Mouse (Mus musculus) T-helper 17 cell (primary cell): ENCODE data around the gene Gas2.

Experiments used
- in situ Hi-C, 2 experiments: fragments of 300-600 bp; cut with MboI, MseI; formaldehyde crosslinking; loops; 1 replicate in 1 of 2; 2 replicates in 1 of 2; pipeline ENCODE4 v1.15.1; 2025; ENCODE audit warnings: high pct_unique_total_duplicates in 2 of 2

The Gas2 gene

DNA sequence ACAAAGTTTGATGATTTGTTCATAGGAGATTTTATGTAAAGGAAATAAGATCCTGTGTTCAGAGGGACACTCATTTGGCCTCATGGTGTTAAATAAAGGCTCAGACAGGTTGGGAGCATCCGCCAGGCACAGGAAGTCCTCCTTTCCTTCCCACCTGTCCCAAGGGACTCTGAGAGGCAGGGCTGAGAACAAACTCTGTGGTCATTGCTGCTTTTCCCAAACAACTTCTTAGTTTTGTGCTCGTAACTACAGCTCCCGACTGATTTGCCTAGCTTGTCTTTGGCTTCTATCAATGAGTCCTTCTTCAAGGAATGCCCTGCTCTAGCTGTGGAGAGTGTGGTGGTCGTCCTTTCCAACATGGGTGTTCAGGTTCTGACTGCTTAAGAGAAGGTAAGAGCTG, 18.3 kb downstream of the Gas2 start:
- in situ Hi-C loops, result no loop called here

DNA sequence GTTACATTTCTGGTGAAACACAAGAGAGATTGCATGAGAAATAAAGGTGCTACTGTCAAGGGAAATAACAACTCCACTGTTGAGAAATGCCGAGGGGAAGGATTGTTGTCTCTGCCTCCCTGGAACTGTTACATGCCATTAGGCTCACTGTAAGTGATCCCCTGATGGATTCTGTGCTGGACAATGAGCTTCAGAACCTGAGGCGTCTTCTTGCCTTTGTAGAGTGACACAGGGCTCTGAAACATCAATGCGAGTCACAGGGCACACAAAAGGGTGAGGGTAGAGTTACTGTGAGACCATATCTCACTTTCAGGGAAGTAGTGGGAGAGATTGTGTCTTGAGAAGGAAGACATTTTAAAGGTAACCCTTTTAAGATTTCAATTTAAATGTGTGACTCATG, 23.5 kb downstream of the Gas2 start:
- in situ Hi-C loops, result no loop called here

DNA sequence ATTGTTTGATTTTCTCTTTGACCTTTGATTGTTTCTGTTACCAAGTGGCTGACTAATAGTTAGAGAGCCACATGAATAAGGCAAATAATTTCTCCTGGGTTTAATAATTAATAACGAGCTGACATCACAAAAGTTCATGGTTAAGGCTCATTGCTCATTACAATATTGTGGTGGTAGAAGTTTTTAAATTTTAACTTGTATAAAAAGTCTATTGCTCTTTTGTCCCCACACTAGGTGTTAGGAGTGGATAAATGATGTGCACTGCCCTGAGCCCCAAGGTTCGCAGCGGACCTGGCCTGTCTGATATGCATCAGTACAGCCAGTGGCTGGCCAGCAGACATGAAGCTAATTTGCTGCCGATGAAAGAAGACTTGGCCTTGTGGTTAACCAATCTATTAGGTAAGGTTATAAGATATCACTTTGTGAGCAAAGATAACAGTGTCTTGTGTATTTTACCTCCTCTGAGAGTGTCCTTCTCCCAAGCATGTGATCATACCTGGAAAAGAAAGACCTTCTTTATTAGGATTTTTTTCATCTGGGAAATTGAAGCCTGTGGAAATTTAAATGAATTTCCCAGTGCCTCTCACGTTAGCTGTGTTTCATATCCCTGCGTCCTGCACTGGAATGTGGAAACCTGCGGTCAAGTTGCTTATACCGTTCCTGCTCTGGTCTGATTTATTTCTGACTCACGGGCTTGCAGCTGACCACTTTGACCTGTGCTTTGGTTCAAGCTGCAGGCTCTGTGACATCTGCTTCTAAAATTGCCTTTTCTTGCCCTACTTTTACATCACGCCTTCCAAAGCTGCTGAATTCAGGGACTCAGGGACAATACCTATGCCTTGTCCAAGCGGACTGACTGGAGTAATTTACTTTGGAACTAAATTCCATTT, 26.1 kb downstream of the Gas2 start:
- in situ Hi-C loops, result no loop called here

DNA sequence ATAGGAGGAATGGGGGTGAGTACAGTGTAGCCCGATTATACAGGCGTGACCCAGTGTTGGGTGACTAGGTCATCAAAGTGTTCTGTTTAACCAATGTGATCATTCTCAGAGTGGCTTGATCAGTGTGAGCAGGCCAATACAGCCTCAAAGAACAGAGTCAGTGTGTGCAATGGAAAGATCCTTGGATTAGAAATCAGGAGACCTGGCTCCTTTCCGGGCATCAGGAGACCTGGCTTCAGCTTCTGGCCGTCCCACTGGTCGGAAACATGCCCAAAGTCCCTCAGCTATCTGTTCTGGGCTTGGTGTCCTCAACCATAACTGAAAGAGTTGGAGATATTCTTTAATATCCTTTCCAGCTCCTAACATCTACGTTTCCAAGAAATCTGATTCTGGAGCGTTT, 27.8 kb downstream of the Gas2 start:
- in situ Hi-C loops, result no loop called here

- in situ Hi-C loops, result no loop called here
Observed at GRCm38 (mm10) chr7:51892224-51892965, 30.6 kb downstream of the Gas2 start.

DNA sequence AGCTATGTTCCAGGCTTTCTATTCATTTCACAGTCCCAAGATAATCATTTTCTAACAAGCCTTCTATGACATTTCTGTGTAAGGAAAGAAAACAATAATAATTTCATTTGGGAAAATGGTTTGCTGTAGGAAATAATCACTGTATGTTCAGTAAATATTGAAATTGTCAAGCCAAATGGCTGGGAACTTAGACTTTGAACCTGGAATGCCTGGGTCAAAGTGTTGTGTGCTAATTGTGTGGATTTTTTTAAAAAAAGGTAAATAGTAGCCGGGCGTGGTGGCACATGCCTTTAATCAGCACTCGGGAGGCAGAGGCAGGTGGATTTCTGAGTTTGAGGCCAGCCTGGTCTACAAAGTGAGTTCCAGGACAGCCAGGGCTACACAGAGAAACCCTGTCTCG, 31.2 kb downstream of the Gas2 start:
- in situ Hi-C loops, result no loop called here

GRCm38 (mm10) chr7:51894133-51894801, 32.5 kb downstream of the Gas2 start:
- in situ Hi-C loops, result no loop called here

DNA sequence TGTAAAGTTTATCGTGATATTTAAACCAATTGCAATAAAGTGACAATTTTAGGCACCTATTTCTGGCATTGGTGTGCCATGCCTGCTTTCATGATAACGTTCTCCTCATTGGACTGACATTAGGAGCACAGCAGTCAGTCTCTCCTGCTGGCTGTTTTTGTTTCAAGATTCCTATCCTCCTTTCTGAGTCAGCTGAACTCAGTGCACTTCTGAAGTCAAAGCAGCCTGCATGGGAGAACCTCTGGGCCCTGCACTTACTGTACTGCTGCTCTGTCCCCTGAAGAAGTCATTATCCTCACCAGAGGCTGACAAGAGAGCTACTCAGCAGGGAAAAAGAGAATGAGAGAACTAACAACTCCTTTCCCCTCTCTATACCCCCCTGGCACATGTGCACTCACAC, 33.1 kb downstream of the Gas2 start:
- in situ Hi-C loops, result no loop called here

DNA sequence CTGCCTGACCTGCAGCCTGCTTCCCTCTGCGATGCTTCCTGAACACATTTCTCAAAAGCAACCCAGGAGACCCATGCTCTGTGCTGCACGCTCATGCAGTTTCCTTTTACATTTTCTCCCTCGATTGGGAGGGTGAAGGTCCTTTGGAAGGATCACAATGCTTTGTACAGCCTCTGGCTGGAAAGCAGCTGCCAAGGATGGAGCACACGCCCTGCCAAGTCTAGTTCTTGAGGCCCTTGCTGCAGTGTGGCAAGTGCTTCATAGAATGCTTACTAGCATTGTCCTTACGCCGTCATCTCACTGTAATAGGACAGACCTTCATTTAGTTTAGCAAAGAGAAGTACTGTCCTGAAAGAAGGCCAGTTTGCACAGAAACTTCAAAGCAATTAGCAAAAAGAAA, 37.3 kb downstream of the Gas2 start:
- in situ Hi-C loops, result no loop called here

DNA sequence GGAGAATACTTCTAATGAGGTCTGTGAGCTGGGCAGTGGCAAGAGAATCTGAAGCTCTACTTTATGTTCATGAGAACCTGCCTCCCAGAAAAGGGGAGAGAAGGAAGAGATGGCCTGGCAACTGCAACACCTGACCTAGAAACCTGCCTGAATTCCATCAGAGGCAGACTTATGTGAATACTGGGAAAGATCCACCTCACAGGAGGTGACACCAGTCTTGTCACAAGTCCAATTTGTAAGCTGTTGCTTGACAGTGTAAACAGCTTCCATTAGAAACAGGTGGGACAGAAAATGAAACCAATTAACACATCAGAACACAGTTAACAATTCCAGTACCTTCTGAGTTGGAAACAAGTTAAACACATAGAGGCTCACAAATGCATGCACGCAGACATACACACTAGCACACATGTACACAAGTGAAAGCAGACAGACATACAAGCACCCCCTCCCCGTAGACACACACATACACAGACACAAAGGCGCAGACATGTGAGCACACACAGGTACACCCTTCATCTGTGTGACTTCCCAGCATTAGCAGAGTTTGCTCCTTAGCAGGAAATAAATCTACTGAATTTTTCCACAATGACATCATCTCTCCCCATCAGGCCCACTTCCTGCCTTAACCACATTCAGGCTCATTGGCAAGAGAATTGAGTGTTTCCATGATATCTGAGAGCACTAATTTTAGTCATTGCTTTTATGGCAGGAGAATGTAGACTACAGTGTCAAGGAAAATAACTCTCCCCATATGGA, 51.7 kb downstream of the Gas2 start:
- in situ Hi-C loops, result no loop called here

DNA sequence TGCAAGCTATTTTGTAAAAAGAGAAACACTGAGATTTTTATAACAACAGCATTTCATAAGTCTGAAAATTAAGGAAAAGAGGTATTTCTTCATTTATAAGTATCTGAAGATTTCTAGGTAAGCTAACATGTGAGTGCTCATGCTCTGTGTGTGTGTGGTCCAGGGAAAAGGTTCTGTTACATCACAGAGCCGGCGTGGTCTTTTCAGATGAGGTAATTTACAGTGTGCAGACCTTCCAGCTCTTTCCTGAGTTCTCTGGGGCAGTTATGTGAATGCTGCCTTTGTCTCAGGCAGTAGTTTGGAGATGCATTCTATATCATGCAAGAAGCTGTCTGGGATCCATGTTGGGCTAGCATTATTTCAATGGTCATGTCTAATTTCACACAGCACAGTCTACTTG, 52.3 kb downstream of the Gas2 start:
- in situ Hi-C loops, result no loop called here

- in situ Hi-C loops, result no loop called here
Observed at GRCm38 (mm10) chr7:51928761-51929519, 67.1 kb downstream of the Gas2 start.

- in situ Hi-C loops, result no loop called here
Observed at GRCm38 (mm10) chr7:51931217-51931616, 69.4 kb downstream of the Gas2 start.

DNA sequence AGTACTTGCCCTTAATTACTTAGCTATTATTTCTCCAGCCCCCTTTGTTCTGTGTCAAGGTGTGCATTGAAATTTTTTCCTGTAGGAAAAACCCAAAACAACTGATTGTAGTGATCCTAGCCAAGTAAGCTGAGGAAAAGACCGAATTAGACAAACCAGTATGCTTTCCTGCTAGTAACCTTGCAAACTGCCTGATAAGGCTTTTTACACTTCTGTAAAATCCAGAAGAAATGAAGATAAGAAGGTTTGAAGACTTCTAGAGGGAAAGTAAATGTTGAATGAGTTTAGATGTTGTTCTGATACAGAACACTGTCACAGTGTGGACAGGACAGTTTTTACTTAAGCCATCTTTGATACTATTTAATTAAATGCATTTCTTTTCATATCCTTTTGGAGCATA, 75.5 kb downstream of the Gas2 start:
- in situ Hi-C loops, result no loop called here

DNA sequence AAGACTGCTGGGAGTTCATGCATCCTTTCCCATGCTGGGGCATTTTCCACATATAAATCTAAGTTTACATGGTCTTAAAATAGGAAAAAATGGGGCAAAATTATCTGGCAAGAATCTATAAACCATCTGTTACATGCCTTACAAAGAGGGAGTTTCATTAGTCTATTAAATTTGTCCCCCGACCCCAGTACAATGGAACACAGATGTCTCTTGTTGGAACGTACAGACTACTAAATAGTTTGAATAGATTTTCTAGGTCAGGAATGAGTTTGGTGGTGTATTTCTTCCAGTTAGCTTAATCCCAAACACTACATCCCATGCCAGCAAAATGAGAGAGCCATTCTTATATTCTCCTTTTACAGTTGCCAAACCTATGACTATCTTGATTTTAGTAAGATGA, 78.6 kb downstream of the Gas2 start:
- in situ Hi-C loops, result no loop called here

GRCm38 (mm10) chr7:51955424-51956041, 93.7 kb downstream of the Gas2 start:
- in situ Hi-C loops, result no loop called here

DNA sequence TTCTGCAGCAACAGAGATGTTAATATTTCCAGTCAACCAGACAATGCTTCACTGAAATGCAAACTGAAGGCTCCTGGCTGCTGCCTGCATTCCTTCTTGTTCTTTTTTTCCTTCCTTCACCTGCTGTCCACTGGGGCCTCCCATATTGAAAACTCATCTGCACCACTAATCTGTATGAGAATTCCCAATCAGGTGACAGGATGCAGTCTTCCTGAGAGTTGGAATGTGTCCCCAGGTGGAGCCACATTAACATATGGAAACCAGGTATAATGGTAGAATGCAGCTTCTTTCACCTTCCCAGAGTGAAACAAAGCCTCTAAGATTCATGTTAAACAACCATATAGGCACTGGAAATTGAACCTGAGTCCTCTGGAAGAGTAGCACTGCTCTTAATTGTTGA, 96.0 kb downstream of the Gas2 start:
- in situ Hi-C loops, result no loop called here

GRCm38 (mm10) chr7:51960698-51961374, 99.0 kb downstream of the Gas2 start:
- in situ Hi-C loops, result no loop called here

DNA sequence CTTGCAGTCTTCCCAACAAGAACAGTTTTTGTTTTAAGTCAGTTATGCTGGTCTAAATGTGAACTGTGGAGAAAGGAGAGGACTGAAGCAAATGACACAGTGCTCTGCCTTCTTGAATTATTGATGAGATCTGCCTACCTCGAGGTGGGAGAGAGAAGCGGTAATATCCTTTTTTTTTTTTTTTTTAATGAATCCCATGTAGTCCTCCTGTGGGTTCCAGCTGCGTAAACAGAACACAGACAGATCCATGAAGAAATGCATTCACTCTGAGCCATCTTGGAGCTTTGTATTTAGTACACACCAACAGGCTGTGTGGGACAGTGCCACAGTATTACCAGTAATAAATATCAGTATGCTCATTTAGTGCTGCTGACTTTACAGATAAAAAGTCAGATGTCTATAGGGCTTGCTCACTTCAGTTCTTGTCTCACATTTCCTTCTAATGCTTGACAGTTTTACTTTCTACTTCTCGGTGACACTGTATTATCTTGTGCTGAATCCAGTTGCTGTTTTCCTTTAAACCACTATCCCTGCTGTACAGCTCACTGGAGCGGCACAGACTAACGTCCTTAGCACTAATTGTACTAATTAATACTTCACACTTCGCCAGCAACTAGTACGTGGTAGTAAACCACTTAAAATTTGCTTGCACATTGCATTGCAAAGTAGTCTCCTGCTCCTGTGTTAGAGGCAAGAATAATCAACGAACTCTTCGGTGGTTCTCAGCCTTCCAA, 100.6 kb downstream of the Gas2 start:
- in situ Hi-C loops, result no loop called here
